Mouse (Mus musculus): ENCODE measurements at regions not wholly inside any gene's neighbourhood (a gene's known extent, or its start where the extent isn't known, plus 50 kb on each side); places are given as distances from the start of the nearest gene placed in this dataset.

DNA sequence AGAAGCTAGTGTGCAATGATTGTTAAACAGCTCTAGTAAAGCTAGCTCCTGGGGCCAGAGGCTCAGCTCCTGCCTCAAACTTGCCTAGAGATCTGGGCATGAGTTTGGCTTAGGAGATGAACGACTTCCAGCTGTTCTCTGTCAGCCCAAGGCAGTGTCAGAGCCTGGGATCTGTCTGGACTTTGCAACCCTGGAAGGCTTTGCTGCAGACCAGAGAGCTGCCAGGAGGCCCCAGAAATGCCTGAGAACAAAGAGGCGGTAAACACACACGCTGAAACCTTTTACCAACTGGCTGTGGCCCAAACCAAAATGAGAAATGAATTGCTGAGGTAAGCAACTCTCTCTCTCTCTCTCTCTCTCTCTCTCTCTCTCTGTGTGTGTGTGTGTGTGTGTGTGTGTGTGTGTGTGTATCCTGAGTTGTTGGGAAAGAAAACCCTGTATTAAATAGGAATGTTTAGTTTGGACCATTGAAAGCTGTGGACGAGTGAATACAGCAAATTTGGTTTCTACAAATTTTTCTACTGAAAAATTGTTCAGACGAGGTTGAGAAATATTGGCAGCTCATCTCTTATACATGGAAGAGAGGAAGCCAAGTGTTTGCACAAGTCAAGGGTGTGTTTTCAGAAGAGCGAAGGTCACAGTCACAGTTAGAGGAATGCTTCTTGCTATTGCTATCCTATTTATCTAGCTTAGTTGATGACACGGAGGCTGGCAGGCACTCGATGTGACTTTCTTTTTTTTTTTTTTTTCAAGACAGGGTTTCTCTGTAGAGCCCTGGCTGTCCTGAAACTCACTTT lies 125.1 kb upstream of the Serp2 start:
- Histone ChIP-seq H3K9me3 (no peaks in the 10 kb centered on the region), H3K4me1 (peaks cover 43% of the 10 kb centered on the region), H3K36me3 (replicated peaks) (no peaks in the 10 kb centered on the region), H3K27ac (replicated peaks) (peak overlapping the region; percentile 79), H3K27me3 (replicated peaks; ENCODE audit: low read depth, poor library complexity, severe bottlenecking) (peaks cover 14% of the 10 kb centered on the region), H3K4me3 (no peak overlapping the region)
- peak; percentile 51 for DNase-seq (ENCODE audit: low spot score)
- WGBS, result 53% methylated on average over 8 of the region's 8 CpGs

DNA sequence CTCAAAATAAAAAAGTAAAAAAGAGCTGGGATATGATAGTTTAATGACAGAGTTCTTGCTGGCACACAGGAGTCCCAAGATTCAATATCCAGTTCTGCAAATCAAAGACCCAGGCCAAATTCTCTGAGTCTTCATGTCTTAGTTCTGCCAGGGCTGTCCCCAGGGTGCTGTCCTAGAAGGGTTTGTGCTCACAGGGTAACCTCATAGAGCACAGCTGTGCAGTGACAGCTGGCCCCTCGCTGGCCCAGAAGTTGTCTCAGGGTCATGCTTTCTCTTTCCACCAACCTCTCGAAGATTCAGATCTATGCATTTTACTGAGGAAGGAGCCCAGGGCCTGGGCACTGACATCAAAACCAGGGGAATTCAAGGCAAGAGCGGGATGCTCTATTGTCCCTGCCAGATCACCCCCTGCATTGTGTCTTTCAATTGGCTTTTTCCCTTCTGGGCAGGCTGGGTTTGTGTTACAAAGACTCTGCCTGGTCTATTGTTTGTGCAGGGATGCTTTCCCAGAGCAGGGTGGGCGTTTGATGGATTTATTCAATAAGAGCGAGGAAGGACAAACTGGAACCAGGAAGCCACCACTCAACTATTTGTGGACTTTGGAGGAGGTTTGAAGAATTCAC lies 121.9 kb upstream of the Serp2 start:
- Histone ChIP-seq H3K36me3 (replicated peaks) (no peaks in the 10 kb centered on the region), H3K27me3 (replicated peaks; ENCODE audit: low read depth, poor library complexity, severe bottlenecking) (0 out of 2 replicates have a peak, but pooled peaks cover 8% of the 10 kb centered on the region), H3K4me1 (peaks cover 41% of the 10 kb centered on the region), H3K27ac (replicated peaks) (peak overlapping the region; percentile 70), H3K4me3 (no peak overlapping the region), H3K9me3 (no peaks in the 10 kb centered on the region)
- no peak for DNase-seq (ENCODE audit: low spot score)
- 38% methylated on average over 5 of the region's 5 CpGs for WGBS

DNA sequence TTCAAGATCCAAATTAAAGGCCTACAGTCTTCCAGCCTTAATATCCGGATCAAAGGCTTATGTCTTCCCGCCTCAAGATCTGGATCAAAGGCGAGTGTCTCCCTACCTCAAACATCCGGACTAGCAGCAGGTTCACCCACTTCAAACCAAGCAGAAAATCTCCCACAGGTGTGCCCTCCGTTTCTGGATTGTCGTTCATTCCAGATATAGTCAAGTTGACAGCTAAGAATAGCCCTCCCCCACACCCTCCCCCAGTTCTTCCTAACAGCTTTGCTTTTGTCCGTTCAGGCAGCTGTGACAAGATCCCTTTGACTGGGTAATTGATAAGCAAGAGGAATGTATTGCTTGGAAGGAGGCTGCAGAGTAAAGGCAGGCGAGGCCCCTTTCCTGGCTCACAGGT lies 118.3 kb upstream of the Serp2 start:
- Histone ChIP-seq H3K27ac (replicated peaks) (0 out of 2 replicates have a peak overlapping the region, but pooled peaks have one; percentile 8), H3K36me3 (replicated peaks) (no peaks in the 10 kb centered on the region), H3K4me1 (peaks cover 42% of the 10 kb centered on the region), H3K4me3 (no peak overlapping the region), H3K27me3 (replicated peaks; ENCODE audit: low read depth, poor library complexity, severe bottlenecking) (0 out of 2 replicates have a peak, but pooled peaks cover 8% of the 10 kb centered on the region), H3K9me3 (no peaks in the 10 kb centered on the region)
- DNase-seq (ENCODE audit: low spot score), result peak; percentile 37
- 35% methylated on average over 8 of the region's 8 CpGs for WGBS

DNA sequence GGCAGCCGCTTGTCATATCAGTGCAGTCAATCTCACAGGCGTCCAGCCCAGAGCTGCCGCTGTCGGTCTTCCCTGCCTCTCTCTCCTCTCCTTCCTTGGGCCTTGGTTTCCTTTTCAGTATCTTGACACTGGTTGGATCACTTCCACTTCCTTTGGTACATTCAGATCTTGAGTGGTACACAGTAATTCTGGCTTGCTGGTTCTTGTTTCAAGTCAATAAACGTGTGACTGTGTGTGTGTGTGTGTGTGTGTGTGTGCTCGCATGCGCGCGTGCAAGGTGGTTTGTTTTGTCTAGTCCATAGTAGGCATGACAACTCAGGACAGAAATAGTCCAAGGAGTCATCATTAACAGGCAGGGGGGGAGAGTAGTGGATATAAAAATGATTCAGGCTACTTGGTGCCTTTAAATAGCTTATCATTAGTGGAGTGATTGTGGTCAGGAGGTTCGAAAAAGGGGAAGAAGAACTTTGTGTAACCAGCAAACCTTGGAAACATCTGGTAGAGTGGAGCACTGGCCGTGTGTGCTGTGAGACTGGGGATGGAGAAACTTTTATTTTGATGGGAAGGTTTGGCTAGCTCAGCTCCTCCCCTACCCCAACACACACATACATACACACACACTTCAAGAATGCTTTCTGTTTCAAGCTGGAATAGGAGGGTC lies 117.1 kb upstream of the Serp2 start:
- 0 out of 2 replicates have a peak, but pooled peaks cover 8% of the 10 kb centered on the region for H3K27me3 ChIP-seq (replicated peaks; ENCODE audit: low read depth, poor library complexity, severe bottlenecking)
- H3K9me3 ChIP-seq, result no peaks in the 10 kb centered on the region
- H3K36me3 ChIP-seq (replicated peaks), result no peaks in the 10 kb centered on the region
- no peak overlapping the region; the same call in 1 of the 2 replicates for H3K27ac ChIP-seq (replicated peaks)
- no peak for DNase-seq (ENCODE audit: low spot score)
- peaks cover 37% of the 10 kb centered on the region for H3K4me1 ChIP-seq
- H3K4me3 ChIP-seq, result no peak overlapping the region
- 86% methylated on average over 11 of the region's 11 CpGs for WGBS

DNA sequence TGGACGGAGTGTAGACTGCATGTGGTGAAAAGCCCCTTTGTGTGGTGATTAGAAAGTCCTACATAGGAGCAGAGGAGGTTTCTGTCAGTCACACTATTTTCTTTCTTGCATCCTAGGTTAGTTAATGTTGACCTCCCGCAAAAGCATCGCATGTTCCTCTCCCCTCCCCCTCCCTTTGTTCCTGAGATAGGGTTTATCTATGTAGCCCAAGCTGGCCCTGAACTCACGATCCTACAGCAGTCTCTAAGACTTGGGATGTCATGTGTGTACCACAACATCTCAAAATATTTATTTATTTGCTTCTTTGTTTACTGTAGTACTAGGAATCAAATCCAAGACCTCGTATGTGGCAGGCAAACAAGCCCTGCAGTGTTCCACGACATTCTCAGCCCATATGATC lies 116.2 kb upstream of the Serp2 start:
- 70% methylated on average over 6 of the region's 6 CpGs for WGBS
- no peak overlapping the region for H3K4me3 ChIP-seq
- no peak for DNase-seq (ENCODE audit: low spot score)
- H3K9me3 ChIP-seq, result no peaks in the 10 kb centered on the region
- H3K4me1 ChIP-seq, result peaks cover 28% of the 10 kb centered on the region
- H3K27me3 ChIP-seq (replicated peaks; ENCODE audit: low read depth, poor library complexity, severe bottlenecking), result 0 out of 2 replicates have a peak, but pooled peaks cover 5% of the 10 kb centered on the region
- no peaks in the 10 kb centered on the region for H3K36me3 ChIP-seq (replicated peaks)
- peak overlapping the region; percentile 40; the same call in 1 of the 2 replicates for H3K27ac ChIP-seq (replicated peaks)

DNA sequence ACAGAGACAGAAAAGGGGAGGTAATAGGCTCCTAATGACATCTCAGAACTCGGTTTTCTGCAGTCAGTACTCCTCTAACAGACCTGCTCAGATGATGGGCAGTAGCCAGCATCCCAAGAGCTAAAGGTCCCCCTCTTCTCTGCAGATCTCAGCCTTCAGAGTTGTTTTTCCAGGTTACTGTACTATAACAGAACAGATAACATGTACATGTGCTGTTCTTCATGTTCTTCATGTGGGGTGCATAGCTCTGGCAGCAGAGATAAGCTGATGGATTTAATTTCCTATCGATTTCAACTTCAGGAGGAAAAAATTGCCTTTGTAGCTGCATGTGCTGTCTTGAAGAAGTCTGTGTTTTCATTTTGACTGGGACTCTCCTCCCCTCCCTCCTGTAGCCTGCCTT lies 115.8 kb upstream of the Serp2 start:
- no peak overlapping the region for H3K4me3 ChIP-seq
- H3K27me3 ChIP-seq (replicated peaks; ENCODE audit: low read depth, poor library complexity, severe bottlenecking), result 0 out of 2 replicates have a peak, but pooled peaks cover under 1% of the 10 kb centered on the region
- 73% methylated on average over 2 of the region's 2 CpGs for WGBS
- H3K36me3 ChIP-seq (replicated peaks), result no peaks in the 10 kb centered on the region
- H3K9me3 ChIP-seq, result no peaks in the 10 kb centered on the region
- DNase-seq (ENCODE audit: low spot score), result no peak
- peak overlapping the region; percentile 40; the same call in 1 of the 2 replicates for H3K27ac ChIP-seq (replicated peaks)
- peaks cover 26% of the 10 kb centered on the region for H3K4me1 ChIP-seq

DNA sequence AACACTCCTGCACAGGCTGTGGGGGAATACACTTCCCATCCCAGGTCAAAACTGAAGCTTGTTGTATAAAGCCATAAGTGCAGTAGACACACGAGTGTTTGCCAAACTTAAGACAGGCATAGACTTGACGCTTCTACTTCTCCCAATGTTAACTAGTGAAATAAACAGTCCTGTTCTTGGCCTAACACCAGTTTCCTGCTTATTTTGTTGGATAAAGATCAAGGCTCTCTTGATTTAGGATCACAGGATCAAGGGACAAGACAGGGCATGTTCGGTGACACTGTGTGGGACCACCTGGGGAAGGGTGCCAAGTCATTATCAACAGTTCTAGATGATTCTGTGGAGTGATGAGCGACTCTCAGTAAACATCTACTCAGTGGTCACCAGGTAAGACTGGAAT lies 114.3 kb upstream of the Serp2 start:
- 87% methylated on average over 4 of the region's 4 CpGs for WGBS
- H3K36me3 ChIP-seq (replicated peaks), result no peaks in the 10 kb centered on the region
- DNase-seq (ENCODE audit: low spot score), result no peak
- H3K9me3 ChIP-seq, result no peaks in the 10 kb centered on the region
- peaks cover 26% of the 10 kb centered on the region for H3K4me1 ChIP-seq
- no peak overlapping the region for H3K4me3 ChIP-seq
- no peak overlapping the region for H3K27ac ChIP-seq (replicated peaks)
- no peaks in the 10 kb centered on the region for H3K27me3 ChIP-seq (replicated peaks; ENCODE audit: low read depth, poor library complexity, severe bottlenecking)

DNA sequence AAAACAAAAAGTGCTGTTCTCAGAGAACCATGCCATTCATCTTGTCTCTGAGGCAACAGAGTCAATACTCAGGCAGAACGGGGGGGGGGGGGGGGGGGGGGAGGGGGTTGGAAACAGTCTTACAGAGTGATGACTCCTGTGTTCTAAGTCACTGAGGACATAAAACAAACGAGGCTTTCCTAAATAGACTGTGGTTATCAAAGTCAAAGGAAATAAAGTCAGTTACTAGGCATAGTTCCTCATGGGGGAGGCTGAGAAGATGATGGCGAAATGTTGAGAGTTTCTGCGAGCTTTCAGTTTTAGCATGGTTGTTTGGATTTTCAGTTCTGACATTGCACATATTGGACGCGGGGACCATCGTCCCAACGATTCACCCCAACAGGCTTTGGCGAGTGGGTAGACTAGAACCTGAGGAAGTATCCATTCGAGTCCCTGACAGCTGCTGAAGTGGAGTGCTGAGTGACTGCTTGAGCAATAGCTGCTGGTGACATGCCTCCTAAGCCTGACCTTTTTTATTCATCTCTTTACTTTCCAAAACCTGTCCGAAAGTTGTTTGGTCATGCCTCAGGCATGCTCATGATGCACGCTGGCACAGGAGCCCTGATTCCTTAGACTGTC lies 109.2 kb upstream of the Serp2 start:
- H3K4me3 ChIP-seq, result no peak overlapping the region
- H3K27ac ChIP-seq (replicated peaks), result no peak overlapping the region
- 82% methylated on average over 12 of the region's 12 CpGs for whole genome bisulfite sequencing
- H3K4me1 ChIP-seq, result no peaks in the 10 kb centered on the region
- H3K27me3 ChIP-seq (replicated peaks; ENCODE audit: low read depth, poor library complexity, severe bottlenecking), result no peaks in the 10 kb centered on the region
- no peaks in the 10 kb centered on the region for H3K36me3 ChIP-seq (replicated peaks)
- DNase-seq (ENCODE audit: low spot score), result no peak
- H3K9me3 ChIP-seq, result no peaks in the 10 kb centered on the region

DNA sequence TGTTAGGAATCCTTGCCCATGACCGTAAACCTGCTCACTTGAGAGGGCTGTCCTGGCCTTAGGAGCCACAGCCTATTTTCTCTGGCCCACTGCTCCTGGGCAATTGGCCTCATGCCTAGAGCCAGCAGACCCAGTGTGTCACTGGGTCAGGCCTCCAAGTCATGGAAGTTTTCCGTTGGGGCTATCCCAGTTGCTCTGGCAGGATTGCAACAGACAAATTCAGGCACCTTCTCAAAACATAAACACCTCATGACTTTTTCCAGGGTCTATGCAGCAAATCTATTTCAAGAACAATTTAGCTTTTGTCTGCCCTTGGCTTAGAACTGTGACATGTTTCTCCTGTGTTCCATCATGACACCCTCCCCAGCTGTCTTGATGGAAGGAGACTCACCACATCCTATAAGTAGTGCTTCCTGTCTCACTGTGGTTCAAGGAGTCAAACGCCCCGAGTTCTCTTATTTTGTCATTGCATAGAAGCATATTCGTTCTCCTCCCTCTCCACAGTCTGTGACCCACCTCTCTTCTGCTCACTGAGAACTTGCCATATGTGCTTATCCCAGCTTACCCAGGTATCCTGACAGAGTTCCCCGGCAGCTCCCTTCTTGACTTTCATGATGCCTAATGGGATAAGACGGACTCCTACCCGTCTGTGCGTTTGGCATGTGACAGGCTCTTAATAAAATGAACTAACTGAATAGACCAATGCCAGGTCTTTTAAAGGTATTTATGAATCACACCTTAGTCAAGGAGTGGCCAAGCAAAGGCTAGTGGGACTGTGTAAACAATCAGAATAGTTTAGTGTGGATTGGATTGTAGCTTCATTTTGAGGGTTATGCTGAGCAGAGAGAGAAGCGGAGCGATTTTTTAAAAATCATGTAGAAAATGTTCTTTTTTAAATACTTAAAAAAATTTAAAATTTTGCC lies 108.2 kb upstream of the Serp2 start:
- no peak for DNase-seq (ENCODE audit: low spot score)
- H3K9me3 ChIP-seq, result no peaks in the 10 kb centered on the region
- no peaks in the 10 kb centered on the region for H3K27me3 ChIP-seq (replicated peaks; ENCODE audit: low read depth, poor library complexity, severe bottlenecking)
- WGBS, result 86% methylated on average over 11 of the region's 11 CpGs
- H3K4me3 ChIP-seq, result no peak overlapping the region
- no peaks in the 10 kb centered on the region for H3K4me1 ChIP-seq
- no peaks in the 10 kb centered on the region for H3K36me3 ChIP-seq (replicated peaks)
- H3K27ac ChIP-seq (replicated peaks), result no peak overlapping the region

DNA sequence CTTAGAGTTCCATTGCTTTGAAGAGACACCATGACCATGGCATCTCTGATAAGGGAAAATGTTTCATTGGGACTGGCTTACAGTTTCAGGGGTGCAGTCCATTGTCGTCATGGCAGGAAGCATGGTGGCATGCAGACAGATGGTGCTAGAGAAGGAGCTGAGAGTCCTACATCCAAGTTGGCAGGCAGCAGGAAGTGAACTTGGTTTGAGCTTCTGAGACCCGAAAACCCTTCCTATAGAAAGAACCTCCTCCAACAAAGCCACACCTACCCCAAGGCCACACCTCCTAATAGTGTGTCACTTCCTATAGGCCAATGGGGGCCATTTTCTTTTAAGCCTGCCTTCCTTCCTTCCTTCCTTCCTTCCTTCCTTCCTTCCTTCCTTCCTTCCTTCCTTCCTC lies 107.1 kb upstream of the Serp2 start:
- WGBS, result 94% methylated on average over 2 of the region's 2 CpGs
- no peak overlapping the region for H3K4me3 ChIP-seq
- H3K27me3 ChIP-seq (replicated peaks; ENCODE audit: low read depth, poor library complexity, severe bottlenecking), result no peaks in the 10 kb centered on the region
- H3K36me3 ChIP-seq (replicated peaks), result no peaks in the 10 kb centered on the region
- no peak overlapping the region for H3K27ac ChIP-seq (replicated peaks)
- peaks cover 9% of the 10 kb centered on the region for H3K4me1 ChIP-seq
- no peak for DNase-seq (ENCODE audit: low spot score)
- H3K9me3 ChIP-seq, result no peaks in the 10 kb centered on the region

DNA sequence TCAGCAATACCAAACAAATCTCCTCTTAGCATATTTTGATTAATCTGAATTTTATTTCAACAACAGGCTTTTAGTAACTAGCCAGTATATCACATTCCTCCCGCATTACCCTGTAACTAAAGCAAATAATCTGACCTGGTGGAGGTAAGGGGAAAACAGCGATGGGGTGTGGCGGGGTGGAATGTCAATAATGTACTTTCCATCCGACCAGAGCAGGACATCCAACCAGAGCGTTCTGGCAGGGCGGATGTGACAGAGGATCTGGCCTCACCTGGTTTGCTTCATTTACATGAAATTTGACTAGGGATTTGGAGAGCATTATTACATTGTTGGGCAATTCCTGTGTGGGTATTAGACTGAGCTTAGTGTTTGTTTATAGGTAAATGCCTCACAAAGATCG lies 106.2 kb upstream of the Serp2 start:
- no peak for DNase-seq (ENCODE audit: low spot score)
- Histone ChIP-seq H3K27me3 (replicated peaks; ENCODE audit: low read depth, poor library complexity, severe bottlenecking) (no peaks in the 10 kb centered on the region), H3K9me3 (no peaks in the 10 kb centered on the region), H3K4me3 (no peak overlapping the region), H3K36me3 (replicated peaks) (no peaks in the 10 kb centered on the region), H3K4me1 (peaks cover 18% of the 10 kb centered on the region), H3K27ac (replicated peaks) (no peak overlapping the region)
- WGBS, result 76% methylated on average over 7 of the region's 7 CpGs
